Mouse (Mus musculus) CD4-positive, CD25-positive, alpha-beta regulatory T cell, adult 4 months (primary cell): ENCODE results near the gene Slc1a2. TPM values are rescaled to one million over a fixed set of nuclear protein-coding genes. Genes with fewer than 3 reads are reported as not detected.

ENCODE experiments used
- ATAC-seq: one replicate; pipeline ENCODE4 v1.8.0; 2017
- polyA plus RNA-seq, 2 experiments: library from polyadenylated mRNA; unstranded; fragments of 100-300 nt; shearing (Covaris generic); gene quantifications; one replicate each; pipeline ENCODE4 v1.2.1; 2017

The Slc1a2 gene
- under 1 TPM in 1 of 2 experiments, not detected in 1; 0.09 TPM for polyA plus RNA-seq

DNA sequence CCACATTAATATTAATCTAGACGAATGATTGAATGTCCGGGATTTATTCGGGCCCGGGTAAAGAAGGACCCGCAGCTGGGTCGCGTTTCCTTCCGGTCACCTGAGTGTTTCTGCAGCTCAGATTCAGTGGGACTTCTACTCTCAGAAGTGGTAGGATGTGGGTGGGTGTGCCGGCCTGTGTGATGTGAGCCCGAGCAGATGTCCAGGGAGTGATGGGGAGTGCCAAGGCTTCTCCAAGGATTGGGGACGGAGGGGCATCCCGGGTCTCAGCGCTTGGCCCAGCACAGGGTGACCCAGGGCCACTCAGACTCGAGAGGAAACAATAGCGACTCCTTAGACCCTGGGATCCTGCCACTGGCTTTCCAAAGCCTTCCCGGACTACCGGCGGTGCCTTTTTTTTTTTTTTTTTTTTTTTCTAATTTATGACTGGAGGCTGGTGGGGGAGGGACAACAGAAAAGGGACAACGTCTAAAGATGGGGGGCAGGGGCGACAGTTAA lies at the start of gene Slc1a2:
TSS of gene Slc1a2 (plus strand) at position 497 of the 498 bp plus-strand sequence.
- no peak for ATAC-seq

DNA sequence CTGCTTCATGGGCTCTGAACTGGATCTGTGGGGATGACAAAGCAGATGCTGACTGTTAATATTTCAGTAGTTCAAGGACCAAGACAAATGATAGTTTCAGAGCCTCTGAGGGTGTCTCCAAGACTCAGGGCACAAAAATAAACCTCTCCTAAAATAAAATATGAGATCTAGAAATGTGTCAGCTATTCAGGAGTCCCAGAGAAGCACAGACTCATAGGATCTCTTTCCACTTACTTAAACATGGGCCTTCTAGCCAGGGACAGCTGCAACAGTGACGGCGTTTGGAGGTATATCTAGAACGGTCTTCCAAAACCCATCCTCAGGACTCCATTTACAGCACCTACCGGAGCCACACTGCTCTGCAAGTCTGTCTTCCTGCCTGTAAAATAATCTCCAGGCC lies 48.0 kb upstream of the Slc1a2 start:
- no peak for ATAC-seq

DNA sequence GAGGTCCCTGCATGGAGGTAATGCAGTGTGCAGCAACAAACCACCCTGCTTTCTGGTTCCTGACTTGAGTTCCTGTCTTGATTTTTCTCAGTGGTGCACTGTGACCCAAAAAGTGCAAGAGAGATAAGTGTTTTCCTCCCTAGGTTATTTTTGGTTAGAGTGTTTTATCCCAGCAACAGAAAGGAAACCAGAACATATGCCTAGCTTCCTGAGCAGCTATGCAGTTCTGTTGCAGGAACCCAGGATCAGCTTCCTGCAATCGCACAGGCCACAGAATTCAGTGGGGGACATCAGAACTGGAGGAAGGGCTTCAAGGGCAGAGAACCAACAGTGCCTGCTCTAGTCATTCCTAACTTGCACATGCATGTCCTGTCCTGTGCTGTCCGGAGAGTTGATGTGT lies 41.8 kb upstream of the Slc1a2 start:
- ATAC-seq = no peak

DNA sequence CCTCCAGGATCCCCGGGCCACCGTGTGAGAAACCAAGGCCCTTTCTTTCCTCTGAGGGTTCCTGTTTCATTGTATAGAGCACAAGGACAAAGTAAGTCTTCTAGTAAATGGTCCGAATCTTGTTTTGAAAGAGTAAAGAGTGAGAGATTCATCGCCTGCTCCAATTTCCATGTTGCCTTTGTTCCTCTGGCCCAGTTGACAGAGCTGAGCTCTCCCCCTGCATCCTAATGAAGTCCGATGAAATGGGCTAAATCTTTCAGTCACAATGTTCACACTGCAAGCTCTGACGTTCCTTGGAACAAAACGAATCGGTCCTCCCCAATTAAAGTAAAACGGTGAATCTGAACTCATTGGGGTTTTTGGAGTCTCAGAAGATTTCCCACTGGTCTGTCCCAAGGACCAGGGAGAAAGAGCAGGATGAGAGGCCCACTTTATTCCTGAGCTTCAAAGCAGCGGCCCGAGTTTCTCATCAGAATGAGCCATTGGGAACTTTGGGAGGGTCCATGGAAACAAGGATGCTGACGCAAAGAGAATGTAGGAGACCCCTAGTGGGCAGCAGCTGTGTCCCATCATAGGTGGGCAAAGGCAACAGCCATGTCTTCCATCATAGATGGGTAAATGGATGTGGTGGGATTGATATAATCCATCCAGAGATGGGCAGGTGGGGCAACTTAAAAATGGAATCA lies 37.6 kb upstream of the Slc1a2 start:
- ATAC-seq = no peak

DNA sequence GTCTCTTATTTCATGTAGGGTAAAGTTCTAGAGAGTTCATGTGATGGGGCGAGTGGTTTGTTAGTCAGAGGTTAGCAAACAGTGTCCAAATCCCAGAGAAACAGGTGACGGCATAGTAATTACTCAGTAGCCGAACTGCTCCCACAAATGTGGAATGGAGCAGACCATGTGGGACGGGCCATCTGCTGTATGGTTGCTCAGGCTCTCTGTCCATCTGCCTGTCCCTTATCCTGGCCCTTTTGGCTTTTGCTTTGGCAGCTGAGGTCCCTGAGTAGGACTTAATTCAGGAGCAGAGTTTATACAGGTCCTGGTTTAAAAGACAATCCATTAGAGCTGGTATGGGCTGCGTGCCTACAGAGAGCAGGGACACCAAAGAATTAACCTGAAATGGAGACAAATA lies 36.3 kb upstream of the Slc1a2 start:
- ATAC-seq = no peak

DNA sequence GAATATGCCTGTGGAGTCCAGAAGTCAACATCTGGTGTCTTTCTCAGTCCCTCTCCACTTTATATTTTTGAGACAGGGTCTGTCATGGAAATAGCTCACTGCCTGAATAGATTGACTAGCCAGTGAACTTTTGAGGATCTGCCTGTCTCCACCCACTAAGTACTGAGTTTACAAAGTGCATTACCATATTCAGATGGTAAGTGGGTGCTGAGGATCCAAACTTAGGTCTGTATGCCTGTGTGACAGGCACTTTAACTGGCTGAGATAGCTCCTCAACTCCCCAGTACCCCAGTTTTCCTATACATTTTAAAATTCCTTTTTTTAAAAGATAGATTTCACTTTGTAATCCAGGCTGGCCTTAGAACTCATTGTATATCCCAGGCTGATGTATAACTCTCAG lies 35.5 kb upstream of the Slc1a2 start:
- ATAC-seq = no peak

DNA sequence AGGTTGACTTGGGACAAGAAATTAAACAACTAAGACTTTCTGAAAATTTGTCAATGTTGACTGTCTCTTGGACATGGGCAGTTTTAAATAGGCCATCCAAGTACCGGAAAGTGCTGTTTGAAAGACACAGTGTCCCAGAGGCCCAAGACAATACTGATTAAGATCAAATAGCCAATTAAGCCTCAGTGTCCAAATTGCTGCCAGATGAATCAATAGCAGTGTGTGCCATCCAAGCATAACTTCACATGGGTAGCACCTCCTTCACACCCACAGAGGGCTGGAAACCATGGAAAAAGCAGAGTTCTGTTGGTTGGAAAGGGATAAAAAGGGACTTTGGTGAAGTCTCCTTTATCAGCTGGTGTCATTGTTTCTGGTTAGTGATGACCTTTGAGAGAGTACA lies 33.9 kb upstream of the Slc1a2 start:
- no peak for ATAC-seq

DNA sequence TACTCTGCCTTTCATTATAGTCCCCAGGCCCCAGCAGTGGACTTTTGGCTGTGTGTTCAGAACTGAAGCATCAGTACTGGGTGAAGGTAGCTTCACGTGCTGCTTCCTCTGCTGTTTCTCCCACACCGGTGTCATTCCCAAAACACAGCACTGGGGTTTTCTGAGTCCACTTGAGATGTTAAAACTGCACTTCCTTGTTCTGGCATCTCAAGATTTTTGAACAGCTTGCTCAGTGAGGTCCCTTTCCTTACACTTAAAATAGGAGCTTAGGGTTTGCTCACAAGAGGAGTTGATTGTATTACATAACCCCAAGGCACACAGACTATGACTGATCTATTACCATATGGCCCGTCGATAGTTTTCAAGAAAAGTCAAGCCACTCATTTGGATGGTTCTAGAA lies 26.1 kb upstream of the Slc1a2 start:
- no peak for ATAC-seq

DNA sequence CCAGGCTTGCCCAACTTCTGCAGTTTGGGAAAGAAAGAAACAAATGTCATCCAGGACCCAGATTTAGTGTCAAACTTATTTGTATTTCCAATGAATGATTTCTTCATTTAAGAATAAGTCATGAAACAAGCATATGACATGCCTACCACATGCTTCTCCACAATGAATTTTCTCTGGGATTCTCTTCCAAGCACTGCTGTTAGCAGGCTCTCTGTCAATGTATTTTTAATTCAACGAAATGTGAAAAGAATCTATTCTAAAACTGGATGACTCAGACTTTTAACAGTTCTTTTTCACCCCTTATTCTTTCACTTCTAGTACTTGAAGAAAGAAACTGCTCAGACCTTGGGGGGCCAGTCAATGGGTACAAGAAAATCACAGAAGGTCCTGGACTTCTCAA lies 24.4 kb upstream of the Slc1a2 start:
- no peak for ATAC-seq

DNA sequence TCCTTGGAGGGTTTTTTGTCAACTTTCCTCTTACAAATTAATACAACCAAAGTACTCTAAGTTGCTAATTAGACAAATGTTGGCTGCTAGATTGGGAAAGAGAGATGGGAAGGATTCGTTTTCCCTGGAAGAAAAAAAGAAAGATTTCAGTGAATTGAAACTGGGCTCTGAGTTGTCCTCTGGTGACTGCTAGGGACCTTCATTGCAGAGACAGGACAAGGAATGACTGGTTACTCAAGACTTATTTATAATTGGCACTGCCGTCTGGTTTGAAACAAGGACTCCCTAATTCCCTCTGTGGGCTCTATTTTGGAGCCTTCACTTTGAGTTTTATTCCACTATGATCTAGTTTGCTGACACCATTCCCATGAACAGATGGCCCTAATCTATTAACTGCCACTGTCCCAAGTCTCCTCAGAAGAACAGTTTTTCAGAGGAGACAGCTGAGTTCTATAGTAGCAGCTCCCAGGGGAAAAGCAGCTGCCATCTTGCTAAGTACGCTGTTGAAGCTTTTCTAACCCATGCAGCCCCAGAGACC lies 22.9 kb upstream of the Slc1a2 start:
- ATAC-seq = no peak

DNA sequence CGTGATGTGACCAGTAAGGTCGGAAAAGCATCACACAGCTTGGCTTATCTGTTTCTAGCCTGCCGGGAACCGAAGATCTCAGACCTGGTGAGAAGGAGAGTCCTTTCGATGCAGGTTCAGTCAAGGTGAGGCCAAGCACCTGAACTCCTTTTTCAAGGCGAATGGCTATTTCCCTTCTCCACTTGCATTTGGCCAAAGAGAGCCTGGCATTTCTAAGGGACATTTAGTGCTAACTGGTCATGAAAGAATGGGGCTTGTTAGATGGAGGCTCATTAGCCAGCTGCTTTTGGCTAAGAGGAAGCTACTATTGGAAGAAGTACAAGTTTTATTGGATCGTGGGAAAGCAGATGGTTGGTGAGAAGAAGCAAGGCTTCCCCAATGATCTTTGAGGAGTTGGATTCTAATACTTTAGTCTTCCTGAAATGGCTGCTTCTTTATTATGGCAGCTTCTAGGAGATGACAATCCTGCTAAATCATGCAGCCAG lies 22.3 kb upstream of the Slc1a2 start:
- ATAC-seq = no peak

DNA sequence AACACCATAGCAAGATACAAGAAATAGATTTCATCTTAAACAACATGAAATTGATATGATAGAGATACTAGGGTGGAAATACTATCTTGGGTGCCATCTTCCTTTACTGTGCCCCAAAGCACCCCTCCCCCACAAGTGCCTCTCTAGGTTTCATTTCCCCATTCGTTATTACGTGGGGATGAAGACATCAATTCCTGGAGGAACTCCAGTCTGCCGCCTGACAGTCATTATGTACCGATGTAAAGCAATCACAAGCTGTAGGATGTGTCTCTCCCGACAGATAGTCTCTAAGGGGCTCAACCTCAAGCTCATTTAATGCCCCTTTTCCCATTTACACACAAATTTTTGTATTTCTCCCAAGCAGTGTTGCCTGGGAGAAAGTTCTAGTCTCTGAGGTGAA lies 20.3 kb upstream of the Slc1a2 start:
- ATAC-seq = no peak

DNA sequence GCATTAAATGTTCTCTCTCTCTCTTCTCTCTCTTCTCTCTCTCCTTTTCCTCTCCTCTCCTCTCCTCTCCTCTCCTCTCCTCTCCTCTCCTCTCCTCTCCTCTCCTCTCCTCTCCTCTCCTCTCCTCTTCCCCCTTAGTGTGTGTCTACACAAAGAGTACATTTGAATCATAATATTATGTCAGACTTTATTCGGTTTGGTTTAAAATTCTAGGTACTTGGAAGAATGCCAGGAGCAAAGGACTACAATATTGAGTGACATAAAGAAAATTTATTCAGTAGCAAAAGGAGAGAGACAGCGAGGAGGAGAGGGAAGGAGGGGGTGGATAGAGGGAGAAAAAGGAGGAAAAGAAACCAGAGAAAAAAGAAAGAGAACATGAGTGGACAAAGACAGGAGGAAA lies 19.8 kb upstream of the Slc1a2 start:
- no peak for ATAC-seq

DNA sequence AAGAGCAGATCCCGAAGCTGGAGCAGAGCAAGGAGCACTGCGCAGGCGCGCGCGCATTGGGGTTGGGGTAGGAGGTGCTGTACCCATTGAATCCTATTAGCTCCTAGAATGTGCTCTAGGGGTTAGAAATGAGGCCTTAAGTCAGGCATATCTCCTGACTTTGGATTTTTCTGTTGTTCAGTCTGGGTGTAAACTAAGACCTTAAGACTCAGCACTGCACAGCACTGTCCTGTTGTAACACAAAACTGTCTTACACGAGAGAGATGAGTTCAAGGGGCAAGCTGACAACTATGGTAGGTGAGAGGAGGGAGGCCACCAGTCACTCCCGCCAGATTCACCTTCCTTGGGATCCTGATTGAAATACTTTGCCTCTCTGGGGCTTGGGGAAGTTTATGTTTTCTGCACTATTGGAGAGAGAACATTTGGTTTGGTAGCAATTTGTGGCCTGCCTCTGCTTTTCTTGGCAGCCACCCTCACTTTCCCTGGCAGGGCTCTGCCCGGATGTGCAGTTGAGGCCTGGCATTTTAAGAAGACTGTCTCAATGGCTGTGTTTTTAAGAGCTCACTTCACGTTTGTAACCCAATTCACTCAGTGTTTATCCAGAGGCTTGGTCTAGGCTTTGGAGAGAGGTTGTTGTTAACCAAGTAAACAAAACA lies 9.5 kb upstream of the Slc1a2 start:
- ATAC-seq = no peak

DNA sequence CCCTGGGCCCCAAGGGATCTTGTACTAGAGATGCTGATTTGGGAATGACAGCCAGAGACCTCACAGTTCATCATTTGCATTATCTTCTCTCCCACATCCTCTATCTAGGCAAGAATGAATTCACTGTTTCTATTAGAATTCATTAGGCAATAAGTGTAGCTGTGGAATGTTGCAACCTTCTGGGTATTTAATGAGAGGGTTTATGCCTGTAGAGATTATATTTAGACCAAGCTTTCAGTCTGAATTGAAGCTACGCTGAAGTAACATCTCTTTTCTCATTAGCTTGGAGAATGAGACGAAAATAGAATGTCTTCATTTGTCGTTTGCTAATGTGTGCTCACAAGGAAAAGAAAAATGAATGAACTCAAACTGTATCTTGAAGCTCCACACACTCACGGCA lies 8.1 kb upstream of the Slc1a2 start:
- ATAC-seq = no peak

DNA sequence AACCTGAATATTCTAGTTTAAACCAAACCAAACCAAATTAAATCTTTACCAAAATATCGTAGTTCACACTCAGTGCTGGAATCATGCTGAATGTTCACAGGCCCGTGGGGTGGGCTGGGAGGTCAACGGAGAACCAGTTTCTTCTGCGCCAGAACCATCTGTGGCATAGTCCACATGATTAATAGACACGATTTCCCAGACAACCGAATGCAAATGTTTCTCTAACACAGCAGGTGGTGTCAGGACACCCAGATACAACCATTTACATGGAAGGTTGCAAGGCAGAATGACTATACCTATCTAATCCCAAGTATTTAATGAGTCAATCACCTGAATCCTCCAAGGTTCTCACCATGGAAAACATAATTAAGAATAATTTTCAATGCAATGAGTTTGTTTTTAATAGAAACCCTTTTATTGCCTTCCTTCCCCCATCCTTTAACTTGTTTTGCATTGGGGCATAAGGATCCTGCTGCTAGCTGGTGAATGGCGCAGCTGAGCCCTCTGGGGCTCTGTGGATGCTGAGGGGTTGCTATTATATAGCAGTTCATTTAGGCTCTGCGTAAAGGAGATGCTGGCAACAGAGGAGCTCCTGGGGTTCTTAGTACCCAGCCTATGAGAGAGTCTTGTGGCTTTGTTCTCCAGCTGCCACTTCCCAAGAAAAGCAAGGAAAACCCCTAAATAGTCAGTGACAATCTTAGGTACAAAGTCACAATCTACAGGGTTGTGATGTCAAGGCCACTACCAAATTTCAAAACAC lies 2.3 kb upstream of the Slc1a2 start:
- ATAC-seq = no peak

DNA sequence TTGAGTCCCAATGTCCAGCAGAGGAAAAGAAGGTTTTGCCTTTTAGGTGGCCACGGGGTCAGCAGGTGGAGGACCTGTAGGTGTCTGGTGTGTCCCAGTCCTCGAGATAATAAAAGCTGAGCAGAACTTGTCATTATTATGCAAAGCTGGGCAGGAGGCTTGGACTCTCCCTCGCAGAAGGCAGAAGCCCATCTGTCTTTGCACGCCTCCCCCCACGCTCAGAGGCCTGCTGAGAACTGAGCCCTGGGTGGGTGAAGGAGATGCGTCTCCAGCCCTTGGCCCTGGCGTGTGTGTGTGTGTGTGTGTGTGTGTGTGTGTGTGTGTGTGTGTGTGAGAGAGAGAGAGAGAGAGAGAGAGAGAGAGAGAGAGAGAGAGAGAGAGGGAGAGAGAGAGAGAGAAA lies 733 bp upstream of the Slc1a2 start:
- ATAC-seq = no peak

DNA sequence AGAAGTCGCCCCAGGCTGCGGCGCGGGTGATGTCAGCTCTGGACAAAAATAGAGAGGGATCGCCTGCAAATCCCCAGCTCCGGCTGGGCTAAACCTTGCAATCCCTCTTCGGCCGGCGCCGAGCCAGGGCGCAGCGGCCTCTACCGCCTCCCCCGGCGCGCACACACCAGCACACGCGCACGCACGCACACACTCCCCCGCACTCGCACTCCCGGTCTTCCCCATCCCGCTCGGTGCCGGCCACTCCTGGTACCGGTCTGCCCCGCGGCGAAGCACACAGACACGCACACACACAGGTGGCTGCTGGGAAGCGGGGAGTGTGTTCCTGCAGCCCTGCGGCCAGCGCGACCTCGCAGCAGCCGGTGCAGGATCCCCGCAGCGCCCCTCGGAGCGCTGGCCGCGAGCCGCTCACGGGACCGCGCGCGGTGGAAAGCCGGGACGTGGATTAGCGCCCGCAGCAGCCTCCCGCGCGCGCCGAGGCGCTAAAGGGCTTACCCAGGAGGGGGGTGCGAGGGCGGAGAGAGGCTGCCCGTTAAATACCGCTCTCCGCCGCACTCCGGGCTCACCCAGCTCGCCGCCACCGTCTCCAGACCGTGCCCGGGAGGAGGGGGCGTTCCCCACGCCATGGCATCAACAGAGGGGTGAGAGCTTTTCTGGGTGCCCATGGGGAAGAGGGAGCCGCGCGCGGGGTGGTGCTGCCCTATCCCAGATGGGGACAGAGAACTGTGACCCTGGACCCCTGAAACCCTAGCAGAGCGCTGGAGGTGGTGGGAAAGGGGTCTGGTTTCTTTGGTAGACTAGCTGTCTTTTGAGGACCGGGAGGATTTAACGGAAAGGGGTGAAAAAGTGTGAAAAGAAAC lies 432 bp downstream of the Slc1a2 start:
- ATAC-seq = no peak

DNA sequence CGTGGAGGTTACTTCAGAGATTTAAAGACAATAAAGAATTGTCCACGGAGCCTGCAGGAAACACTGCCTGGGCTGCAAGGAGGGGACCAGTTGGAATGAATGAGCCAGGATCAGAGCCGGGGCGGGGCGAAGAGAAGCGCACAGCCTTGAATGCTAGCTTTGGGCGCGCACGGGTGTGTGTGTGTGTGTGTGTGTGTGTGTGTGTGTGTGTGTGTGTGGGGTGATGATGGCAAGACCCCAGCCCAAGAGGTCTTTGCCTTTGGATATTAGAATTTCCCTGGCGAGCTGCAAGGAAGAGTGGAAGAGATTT lies 1.0 kb downstream of the Slc1a2 start:
- ATAC-seq = no peak

DNA sequence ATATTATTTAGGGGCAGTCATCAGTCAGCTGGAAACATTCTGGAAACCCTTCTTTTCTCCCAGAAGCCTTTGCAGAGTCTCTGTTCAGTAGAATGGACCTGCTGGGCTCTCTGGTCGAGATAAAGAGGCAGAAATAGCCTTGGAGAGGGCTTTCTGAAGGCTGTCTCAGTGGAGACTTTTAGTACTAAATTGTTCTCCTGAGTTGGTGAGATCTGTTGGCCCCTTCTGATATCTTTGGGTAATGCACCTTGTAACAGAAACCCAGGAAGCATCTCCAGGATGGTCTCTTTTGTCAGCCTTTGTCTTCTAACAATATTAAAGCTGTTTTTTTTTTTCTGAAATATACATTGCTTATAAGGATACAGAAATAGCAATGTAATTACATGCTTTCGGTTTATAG lies 2.6 kb downstream of the Slc1a2 start:
- ATAC-seq = no peak

DNA sequence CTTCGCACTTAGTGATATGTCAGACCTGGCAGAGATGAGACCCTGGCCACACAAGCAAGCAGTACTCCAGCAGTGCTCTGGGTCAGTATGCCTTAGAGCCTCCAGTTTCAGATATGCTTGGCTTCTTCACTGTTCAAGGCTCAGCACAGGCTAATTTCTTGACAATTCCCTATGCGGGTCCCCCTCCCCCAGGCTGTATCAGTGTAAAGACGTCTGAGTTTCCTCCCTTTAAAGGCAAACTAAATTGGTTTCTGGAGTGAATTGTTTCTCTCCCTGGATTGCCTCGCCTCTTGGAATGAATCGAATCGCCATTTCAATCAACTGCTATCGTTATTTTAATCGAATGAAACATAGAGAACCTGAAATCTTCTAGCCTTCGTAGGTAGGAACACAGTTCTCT lies 4.5 kb downstream of the Slc1a2 start:
- no peak for ATAC-seq

DNA sequence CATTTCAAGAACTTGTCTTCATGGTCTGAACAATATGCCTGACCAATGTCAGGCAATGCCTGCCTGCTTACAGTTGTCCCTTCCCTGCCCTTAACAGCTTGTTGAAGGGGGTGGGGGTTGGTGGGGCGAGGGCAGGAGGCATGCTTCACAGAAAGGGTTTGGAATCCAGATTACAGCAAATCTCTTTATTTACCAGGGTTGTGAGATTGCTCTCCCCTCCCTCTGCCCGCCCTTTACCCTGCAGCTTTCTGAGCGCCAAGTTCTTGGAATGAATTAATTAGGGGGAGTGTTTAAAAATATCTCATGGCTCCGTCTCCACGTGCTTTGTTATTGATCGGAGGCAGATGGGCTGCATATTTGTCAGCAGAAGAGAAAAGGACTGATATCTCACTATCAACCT lies 4.9 kb downstream of the Slc1a2 start:
- ATAC-seq = no peak

DNA sequence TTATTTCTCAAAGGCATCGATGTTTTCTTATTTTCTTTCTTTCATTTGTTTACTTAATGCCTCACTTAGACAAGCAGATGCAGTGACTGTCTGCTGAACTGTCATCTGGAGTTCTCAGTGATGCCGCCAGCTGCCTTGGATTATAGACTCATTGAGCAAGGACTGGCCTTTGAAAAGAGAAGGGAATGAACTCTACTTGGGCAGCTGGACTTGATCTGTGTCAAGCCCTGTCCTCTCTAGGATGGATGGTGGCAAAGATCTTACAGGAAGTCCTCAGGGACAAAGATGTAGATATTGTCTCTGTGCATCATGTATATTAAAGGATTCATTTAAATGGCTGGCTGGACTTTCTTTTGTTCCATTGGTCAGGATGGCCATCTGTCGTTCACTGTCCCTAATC lies 5.4 kb downstream of the Slc1a2 start:
- no peak for ATAC-seq
